Mouse (Mus musculus) limb, embryonic 10.5 days (tissue): ENCODE data around the gene Erbb2. TPM values are rescaled to one million over a fixed set of nuclear protein-coding genes. Genes with fewer than 3 reads are reported as not detected.

Experiments used
- DNase-seq: peaks from one replicate; pipeline ENCODE4 v3.0.0-alpha.2; 2017; ENCODE audit warnings: low spot score
- H3K27ac ChIP-seq: fragments of 300-500 bp; sonication (generic); 2 replicates; pipeline ENCODE4 v1.5.1; 2016; ENCODE audit warnings: mild to moderate bottlenecking
- H3K27me3 ChIP-seq: fragments of 300-500 bp; sonication (generic); 2 replicates; pipeline ENCODE4 v1.6.1; 2016; ENCODE audit warnings: low read depth, mild to moderate bottlenecking; ENCODE audit not compliant: poor library complexity, severe bottlenecking
- H3K36me3 ChIP-seq: fragments of 300-500 bp; sonication (generic); 2 replicates; pipeline ENCODE4 v1.6.1; 2016; ENCODE audit warnings: mild to moderate bottlenecking, moderate library complexity
- H3K4me1 ChIP-seq: fragments of 300-500 bp; sonication (generic); 2 replicates; pipeline ENCODE4 v1.6.1; 2016
- H3K4me3 ChIP-seq: fragments of 300-500 bp; sonication (generic); 2 replicates; pipeline ENCODE4 v1.5.1; 2016; ENCODE audit warnings: mild to moderate bottlenecking, moderate library complexity
- H3K9me3 ChIP-seq: fragments of 300-500 bp; sonication (generic); replicated peaks from 2 replicates; pipeline ENCODE4 v1.6.1; 2016; ENCODE audit warnings: mild to moderate bottlenecking
- WGBS: fragments of 180-500 bp; shearing (Covaris S2); methylation state at CpG from one replicate; pipeline ENCODE4 v1.1.7; 2016; 5-methylcytosine and 5-hydroxymethylcytosine counted together
- polyA plus RNA-seq: library from polyadenylated mRNA; unstranded; fragments of >200 nt; fragmentation: Nextera tagmentation; extraction: Ambion mirVana; gene quantifications from 2 replicates; pipeline ENCODE4 v1.2.1, GENCODE M21; 2016

Gene Erbb2
- polyA plus RNA-seq, 1 experiment from 2014 or later = 30.9 TPM

DNA sequence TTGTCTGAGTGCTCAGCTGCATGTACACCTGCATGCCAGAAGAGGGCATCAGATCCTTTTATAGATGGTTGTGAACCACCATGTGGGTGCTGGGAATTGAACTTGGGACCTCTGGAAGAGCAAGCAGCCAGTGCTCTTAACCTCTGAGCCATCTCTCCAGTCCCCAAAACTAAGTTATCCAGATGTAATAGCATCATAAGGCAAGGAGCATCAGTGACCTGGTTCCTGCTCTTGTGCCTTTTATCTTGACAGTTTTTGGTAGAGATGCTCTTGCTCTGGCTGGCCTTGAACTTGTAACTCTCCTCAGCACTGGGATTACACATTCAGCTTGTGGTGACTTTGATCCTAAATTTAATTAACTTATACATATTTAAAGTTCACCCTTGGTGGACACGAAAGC, 31.4 kb downstream of the Erbb2 start:
- H3K4me1 ChIP-seq = peaks cover 34% of the 10 kb centered on the region
- DNase-seq = no peak
- 89% methylated on average over 1 of the region's 1 CpGs for whole genome bisulfite sequencing
- no peak overlapping the region for H3K27ac ChIP-seq
- no peaks in the 10 kb centered on the region for H3K36me3 ChIP-seq
- no peaks in the 10 kb centered on the region for H3K9me3 ChIP-seq
- H3K4me3 ChIP-seq = no peak overlapping the region
- peaks cover 38% of the 10 kb centered on the region for H3K27me3 ChIP-seq

DNA sequence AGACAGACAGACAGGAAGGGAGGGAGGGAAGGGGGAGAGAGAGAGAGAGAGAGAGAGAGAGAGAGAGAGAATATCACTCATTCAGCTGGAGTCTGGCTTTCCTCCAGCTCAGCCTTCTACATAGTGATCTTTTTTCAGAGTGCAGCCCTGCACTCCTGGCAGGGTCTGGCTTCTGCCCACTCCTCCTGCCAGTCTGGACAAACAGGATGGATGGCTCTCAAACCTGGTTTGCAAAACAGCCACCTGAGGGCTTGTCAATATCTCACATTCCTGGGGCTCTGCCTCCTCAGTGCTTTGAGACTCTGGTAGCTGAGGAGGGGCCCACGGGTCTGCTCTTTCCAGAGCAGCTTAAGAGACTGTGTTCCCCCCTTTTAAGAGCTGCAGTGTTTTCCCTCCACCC, 33.0 kb downstream of the Erbb2 start:
- no peaks in the 10 kb centered on the region for H3K36me3 ChIP-seq
- H3K4me3 ChIP-seq = no peak overlapping the region
- H3K9me3 ChIP-seq = no peaks in the 10 kb centered on the region
- H3K4me1 ChIP-seq = peaks cover 35% of the 10 kb centered on the region
- peaks cover 53% of the 10 kb centered on the region for H3K27me3 ChIP-seq
- WGBS = 34% methylated on average over 1 of the region's 1 CpGs
- H3K27ac ChIP-seq = 0 out of 2 replicates have a peak overlapping the region, but pooled peaks have one; percentile 3
- no peak for DNase-seq

DNA sequence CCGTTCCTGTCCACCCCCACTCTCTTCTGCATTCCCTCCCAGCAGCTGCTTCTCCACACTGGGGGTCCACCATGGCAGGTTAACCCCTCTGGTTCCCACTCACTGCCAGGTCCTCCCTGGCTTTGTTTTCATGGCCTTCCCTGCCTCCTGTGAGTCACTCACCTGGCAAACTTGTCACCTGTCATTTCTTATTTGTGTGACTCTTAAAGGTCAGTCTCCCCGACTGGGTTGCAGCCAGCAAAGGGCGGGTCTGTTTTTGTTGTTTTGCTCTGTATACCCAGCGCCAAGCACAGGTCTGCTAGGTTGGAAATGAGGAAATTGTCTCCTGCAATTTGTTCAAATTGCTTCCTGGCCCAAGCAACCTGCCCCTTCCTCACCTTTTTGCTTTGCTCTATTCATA, 33.4 kb downstream of the Erbb2 start:
- Histone ChIP-seq H3K27ac (0 out of 2 replicates have a peak overlapping the region, but pooled peaks have one; percentile 3), H3K4me1 (peaks cover 35% of the 10 kb centered on the region), H3K9me3 (no peaks in the 10 kb centered on the region), H3K27me3 (peaks cover 57% of the 10 kb centered on the region), H3K36me3 (no peaks in the 10 kb centered on the region), H3K4me3 (no peak overlapping the region)
- WGBS = 45% methylated on average over 4 of the region's 4 CpGs
- no peak for DNase-seq

DNA sequence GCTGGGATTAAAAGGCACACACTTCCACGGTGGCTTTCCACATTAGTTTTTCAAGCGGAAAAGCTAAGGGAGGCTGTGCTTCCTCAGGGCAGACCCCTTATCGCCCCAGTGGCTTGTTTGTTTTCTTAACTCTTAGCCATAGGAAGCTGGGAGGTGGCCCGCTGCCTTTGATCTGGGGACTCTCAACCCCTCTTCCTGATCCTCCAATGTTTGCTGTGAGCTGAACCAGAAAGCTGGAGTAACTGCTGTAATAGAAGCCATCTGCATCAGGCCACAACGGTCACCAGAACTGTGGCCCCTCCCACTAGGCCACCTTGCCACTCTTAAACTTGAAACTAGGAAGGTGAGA, 33.9 kb downstream of the Erbb2 start, which contains the start of gene Grb7:
TSS of gene Grb7 (plus strand) at position 182 of the 349 bp plus-strand sequence.
- no peak for DNase-seq
- Histone ChIP-seq H3K4me1 (peaks cover 35% of the 10 kb centered on the region), H3K4me3 (peak within 1 kb of the TSS; percentile 27), H3K9me3 (no peaks in the 10 kb centered on the region), H3K27ac (peak within 1 kb of the TSS; percentile 72), H3K27me3 (peaks cover 57% of the 10 kb centered on the region), H3K36me3 (no peaks in the 10 kb centered on the region)
- WGBS = 3% methylated on average over 5 of the region's 5 CpGs

DNA sequence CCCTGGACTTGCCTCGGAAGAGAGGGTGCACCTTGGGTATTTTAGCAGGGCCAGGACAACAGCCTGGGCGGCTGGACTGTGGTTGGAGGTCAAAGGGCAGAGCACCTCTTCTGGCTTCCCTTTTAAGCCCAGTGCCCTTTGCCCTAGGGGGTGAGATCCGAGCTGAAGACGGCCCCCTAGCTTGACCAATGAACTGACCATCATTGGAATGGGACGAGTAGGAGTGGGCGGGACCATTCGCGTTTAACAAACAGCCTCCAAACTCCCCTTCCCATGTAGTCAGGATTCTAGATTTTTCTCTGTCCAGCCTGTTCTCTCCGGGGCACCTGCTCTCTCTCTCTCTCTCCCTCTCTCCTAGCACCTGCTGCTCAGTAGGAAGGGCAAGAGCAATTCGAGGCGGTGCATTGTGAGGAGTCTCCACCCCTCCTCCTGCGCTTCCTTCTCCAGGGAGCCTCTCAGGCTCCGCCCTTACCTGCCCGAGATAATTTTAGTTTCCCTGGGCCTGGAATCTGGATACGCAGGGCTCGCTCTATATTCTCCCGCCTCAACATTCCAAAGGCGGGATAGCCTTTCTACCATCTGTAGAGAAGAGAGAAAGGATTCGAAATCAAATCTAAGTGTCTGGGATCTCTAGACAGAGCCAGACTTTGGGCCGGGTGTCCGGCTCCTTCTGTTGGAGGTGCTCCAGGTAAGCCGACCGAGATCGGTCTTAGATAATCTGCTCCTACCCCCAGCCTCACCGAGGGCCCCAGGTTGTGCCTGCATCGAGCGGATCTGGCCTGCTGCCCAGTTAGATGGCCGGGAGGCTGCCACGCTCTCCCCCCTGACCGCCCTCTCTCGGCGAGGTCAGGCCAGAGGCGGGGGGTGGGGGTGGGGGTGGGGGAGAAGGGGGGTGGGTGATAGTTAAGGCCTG, 34.5 kb downstream of the Erbb2 start:
- no peaks in the 10 kb centered on the region for H3K36me3 ChIP-seq
- no peak for DNase-seq
- peak overlapping the region; percentile 27 for H3K4me3 ChIP-seq
- peaks cover 57% of the 10 kb centered on the region for H3K27me3 ChIP-seq
- peaks cover 35% of the 10 kb centered on the region for H3K4me1 ChIP-seq
- H3K9me3 ChIP-seq = no peaks in the 10 kb centered on the region
- H3K27ac ChIP-seq = peak overlapping the region; percentile 72
- WGBS = 3% methylated on average over 32 of the region's 33 CpGs

DNA sequence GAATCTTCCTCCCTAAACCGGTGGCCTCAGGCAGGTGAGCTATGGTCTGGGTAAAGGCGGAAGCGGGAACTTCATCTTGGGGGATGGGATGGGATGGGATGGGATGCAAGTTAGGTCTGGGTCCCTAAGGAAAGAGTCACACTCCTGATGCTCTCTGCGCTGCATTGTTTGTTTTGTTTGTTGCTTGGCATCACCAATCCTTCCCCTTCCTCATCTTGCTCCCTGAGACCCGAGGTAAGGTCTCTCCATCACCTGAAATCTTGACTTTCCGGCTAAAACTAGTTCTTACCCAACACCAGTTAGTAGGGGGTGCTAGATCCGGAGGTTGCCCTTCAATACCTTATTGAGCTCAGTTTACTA, 35.2 kb downstream of the Erbb2 start:
- no peaks in the 10 kb centered on the region for H3K9me3 ChIP-seq
- no peak for DNase-seq
- no peaks in the 10 kb centered on the region for H3K36me3 ChIP-seq
- H3K4me1 ChIP-seq = peaks cover 35% of the 10 kb centered on the region
- 9% methylated on average over 7 of the region's 7 CpGs for WGBS
- peak overlapping the region; percentile 27 for H3K4me3 ChIP-seq
- peak overlapping the region; percentile 72; the same call in 1 of the 2 replicates for H3K27ac ChIP-seq
- peaks cover 57% of the 10 kb centered on the region for H3K27me3 ChIP-seq

DNA sequence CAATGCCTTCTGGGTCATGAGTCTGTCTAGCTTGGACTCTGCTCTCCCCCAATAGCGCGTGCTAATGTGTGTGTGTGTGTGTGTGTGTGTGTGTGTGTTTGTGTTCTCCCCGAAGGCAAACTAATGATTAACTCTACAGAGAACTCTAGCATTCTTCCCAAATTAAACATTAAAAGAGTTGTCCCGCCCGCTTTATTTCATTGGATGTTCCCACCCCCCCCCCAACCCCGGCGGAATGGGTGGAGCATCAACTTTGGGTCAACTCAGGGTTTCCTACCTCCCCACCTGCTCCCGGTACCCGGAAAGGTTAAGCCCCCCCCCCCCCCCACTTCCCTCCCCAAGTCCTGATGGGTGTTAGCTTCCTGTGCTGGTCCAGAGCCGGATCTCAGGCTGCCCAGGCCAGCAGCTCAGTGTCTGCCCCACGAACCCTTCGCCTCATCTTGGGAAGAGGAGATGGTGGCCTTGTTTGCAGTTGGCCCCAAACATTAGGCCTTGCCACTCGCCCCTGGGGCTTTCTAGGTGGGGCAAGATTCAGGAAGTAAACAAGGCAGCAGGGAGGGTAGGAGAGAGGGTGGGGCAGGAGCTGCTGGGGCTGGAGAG, 36.0 kb downstream of the Erbb2 start:
- H3K4me3 ChIP-seq = no peak overlapping the region; the same call in 1 of the 2 replicates
- H3K27me3 ChIP-seq = peaks cover 57% of the 10 kb centered on the region
- no peak overlapping the region for H3K27ac ChIP-seq
- H3K36me3 ChIP-seq = no peaks in the 10 kb centered on the region
- DNase-seq = no peak
- no peaks in the 10 kb centered on the region for H3K9me3 ChIP-seq
- H3K4me1 ChIP-seq = peaks cover 35% of the 10 kb centered on the region
- WGBS = 37% methylated on average over 13 of the region's 13 CpGs

DNA sequence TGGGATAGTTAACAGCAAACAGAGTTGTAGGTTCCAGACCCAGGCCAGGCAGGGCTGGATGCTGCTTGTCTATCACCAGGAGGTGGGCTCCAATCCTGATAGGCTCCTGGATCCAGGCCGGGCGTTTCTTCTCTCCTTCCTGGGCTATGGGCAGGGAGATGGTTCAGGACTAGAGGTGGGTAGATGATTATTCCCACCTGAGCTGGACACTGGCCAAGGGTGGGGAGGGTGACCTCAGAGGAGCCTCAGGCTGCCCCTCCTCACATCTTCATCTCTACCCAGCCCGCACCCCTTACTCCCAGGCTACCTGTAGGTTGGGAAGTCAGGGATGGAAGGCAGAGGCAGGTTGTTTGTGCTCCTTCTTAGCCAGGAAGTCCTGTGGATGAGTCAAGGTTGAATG, 37.1 kb downstream of the Erbb2 start:
- peaks cover 57% of the 10 kb centered on the region for H3K27me3 ChIP-seq
- no peaks in the 10 kb centered on the region for H3K36me3 ChIP-seq
- H3K27ac ChIP-seq = no peak overlapping the region
- H3K4me3 ChIP-seq = no peak overlapping the region
- no peak for DNase-seq
- 86% methylated on average over 3 of the region's 3 CpGs for WGBS
- peaks cover 35% of the 10 kb centered on the region for H3K4me1 ChIP-seq
- H3K9me3 ChIP-seq = no peaks in the 10 kb centered on the region

DNA sequence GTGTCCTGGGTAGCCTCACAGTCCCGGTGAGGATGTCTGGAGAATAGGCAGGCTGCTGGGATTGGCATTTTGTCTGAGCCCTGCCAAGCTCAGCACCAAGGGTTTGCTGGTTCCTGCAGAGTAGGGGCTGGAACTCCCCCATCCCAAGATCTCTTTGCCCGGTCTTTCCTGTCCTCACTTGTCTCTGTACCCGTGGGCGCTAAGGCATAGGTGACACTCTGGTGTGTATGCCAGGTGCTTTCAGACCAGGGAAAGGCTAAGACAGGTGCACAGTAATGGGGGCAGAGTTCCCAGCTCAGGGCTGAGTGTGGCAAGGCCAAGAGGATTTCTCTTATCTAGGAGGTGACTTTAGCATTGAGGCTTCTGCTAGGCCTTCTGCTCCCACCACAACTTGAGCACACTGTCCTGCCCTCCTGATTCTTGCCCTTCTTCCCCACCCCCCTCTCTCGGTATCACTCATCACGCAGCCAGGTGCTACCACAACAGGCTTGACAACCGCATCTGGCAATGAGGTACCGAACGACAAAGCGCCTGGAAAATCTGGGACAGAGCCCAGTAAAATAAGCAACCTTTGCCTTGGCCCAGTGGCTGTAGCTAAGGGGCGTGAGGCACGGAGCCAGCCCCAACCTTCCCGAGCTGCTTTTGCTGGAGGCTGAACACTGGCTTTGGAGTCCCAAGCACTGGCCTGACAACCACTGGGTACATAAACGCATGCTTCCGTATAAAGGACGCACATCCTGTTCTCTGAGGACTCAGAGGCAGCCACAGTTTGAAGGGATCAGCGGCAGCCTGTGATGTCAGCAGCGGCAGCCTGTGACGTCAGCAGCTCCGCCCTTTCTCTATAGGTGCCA, 37.9 kb downstream of the Erbb2 start:
- H3K36me3 ChIP-seq = no peaks in the 10 kb centered on the region
- WGBS = 83% methylated on average over 20 of the region's 20 CpGs
- H3K4me3 ChIP-seq = no peak overlapping the region
- H3K9me3 ChIP-seq = no peaks in the 10 kb centered on the region
- no peak for DNase-seq
- no peak overlapping the region for H3K27ac ChIP-seq
- H3K27me3 ChIP-seq = peaks cover 55% of the 10 kb centered on the region
- peaks cover 35% of the 10 kb centered on the region for H3K4me1 ChIP-seq

DNA sequence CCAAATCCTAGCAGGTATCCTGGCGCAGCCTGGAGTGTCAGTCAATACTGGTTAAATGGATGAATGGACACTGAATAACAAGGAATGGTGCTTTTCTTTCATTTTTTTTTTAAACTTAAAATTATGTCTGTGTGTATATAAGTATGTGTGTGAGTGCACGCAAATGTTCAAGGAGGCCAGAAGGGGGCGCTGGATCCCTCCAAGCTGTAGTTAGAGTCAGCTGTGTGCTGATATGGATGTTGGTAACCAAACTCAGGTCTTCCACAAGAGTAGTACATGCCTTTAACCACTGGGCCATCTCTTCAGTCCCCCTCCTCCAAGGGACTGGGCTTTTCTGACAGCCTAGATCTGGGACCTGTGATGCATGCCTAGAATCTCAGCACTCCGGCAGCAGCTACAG, 43.2 kb downstream of the Erbb2 start:
- no peaks in the 10 kb centered on the region for H3K36me3 ChIP-seq
- no peaks in the 10 kb centered on the region for H3K9me3 ChIP-seq
- WGBS = 85% methylated on average over 4 of the region's 4 CpGs
- peaks cover 22% of the 10 kb centered on the region for H3K4me1 ChIP-seq
- peaks cover 30% of the 10 kb centered on the region for H3K27me3 ChIP-seq
- no peak overlapping the region for H3K27ac ChIP-seq
- no peak overlapping the region for H3K4me3 ChIP-seq
- DNase-seq = no peak

DNA sequence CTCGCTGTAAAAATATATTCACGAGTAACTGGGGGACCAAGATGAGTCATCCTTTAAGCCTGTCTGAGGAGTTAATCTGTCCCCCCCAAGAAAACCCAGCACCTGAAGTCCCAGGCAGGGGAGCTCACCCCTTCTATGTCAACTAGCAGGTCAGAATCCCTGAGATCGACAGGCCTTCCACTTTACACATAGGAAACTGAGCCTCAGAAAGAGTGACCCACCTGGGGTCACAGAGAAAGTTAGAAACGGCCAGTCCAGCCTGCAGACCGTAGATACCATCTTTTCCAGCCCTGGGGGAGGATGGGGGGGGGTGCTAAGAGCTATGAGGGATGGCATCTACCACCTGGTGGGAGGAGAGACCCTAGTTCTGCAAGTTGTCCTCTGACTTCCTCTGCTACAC, 44.3 kb downstream of the Erbb2 start:
- Histone ChIP-seq H3K27me3 (peaks cover 40% of the 10 kb centered on the region), H3K27ac (no peak overlapping the region), H3K4me1 (peaks cover 22% of the 10 kb centered on the region), H3K36me3 (no peaks in the 10 kb centered on the region), H3K4me3 (no peak overlapping the region), H3K9me3 (no peaks in the 10 kb centered on the region)
- 82% methylated on average over 5 of the region's 5 CpGs for WGBS
- DNase-seq = no peak

DNA sequence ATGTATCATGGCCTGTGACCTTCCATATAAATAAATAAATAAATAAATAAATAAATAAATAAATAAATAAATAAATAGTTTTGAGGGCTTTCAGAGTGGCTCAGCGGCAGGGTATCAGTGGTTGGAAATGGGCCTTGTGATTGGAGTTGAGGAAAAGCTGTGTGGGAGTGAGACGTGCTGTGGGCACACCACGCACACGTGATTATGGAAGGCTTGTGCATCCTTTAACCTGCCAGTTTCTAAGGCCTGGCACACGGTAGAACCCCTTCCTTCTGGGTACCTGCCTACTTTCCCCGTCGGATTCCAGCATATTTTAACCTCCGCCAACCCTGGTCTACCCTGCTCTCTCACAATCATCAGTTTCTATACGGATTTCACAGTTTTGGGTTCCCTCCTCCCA, 44.7 kb downstream of the Erbb2 start:
- Histone ChIP-seq H3K4me3 (peak overlapping the region; percentile 63), H3K27ac (peak overlapping the region; percentile 83), H3K9me3 (no peaks in the 10 kb centered on the region), H3K27me3 (peaks cover 44% of the 10 kb centered on the region), H3K36me3 (no peaks in the 10 kb centered on the region), H3K4me1 (peaks cover 22% of the 10 kb centered on the region)
- 34% methylated on average over 9 of the region's 9 CpGs for WGBS
- no peak for DNase-seq
